Mouse (Mus musculus) colon, adult 2 months (tissue): ENCODE data around the gene Bmp10. TPM values are rescaled to one million over a fixed set of nuclear protein-coding genes. Genes with fewer than 3 reads are reported as not detected.

ENCODE experiments used
- polyA plus RNA-seq: library from polyadenylated mRNA; depleted of rRNA; stranded (reverse); fragments of >200 nt; gene quantifications from 2 replicates; pipeline ENCODE4 v1.2.3, GENCODE M21; 2012; rRNA removed

The Bmp10 gene
- polyA plus RNA-seq = not detected in 2 replicates

DNA sequence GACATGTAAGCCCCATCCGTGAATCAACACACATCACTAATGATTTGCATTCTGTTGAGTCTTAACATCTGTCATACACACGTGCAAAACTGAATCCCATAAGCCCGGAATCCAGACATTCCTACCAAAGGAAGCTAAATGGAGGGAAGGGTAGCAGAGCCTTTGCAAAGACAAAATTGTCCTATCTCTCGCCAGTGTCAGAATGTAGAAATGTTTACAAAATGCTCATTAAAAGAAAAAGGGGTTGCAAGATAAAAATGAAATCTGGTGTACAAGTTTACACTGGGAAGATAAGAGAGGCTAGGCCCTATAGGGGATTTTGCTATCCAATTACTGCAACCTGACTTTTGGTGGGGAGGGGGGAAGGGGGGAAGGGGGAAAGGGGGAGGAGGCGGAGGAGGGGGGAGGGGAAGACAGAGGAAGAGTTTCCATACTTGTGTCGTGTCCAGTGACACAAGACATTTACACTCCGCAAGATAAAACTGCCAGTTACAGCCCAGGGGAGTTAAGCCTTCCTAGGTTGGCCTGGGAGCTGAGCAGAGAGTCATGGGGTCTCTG is at the start of gene Bmp10:
Gene Bmp10, plus strand, starts transcription at position 508 of the 558 bp plus-strand sequence.

DNA sequence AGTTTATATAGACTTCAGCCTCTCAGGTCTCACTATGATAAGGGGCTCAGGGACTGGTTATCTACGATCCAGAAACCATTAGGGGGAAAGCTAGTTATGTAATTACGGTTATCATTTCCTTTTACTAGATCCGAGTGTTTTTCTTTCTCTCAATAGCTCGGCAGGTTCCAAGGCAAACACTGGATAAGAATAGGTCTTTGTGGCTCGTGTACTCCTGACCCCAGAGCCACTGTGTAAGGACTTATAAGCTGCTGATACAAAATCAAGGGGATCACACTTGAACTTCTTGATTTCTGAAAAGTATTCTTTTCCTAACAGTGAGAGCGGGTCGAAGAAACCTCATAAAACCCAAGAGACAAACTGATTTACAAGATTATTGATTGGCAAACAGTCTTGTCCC is 39.9 kb upstream of the Bmp10 start, which contains the start of gene Gkn3:
Gene Gkn3, minus strand, starts transcription at position 59 of the 400 bp plus-strand sequence.

Other genes starting within 250 kb of the Bmp10 start
- gene Antxr1, start 93.2 kb upstream of the Bmp10 start, polyA plus RNA-seq = 7.6 and 7.9 TPM in 2 replicates
- gene Gkn1, start 78.1 kb upstream of the Bmp10 start, polyA plus RNA-seq = not detected in 2 replicates
- gene Gkn2, start 55.6 kb upstream of the Bmp10 start, polyA plus RNA-seq = not detected in 2 replicates
- 0.23 and 0.79 TPM in 2 replicates for gene Gkn3, start 40.1 kb upstream of the Bmp10 start, polyA plus RNA-seq
- 0.82 and 0.87 TPM in 2 replicates for gene Arhgap25, start 104.3 kb downstream of the Bmp10 start, polyA plus RNA-seq
- gene Prokr1, start 161.7 kb downstream of the Bmp10 start, polyA plus RNA-seq = 0.76 and 0.90 TPM in 2 replicates
- gene Aplf, start 243.2 kb downstream of the Bmp10 start, polyA plus RNA-seq = 2.9 and 3.7 TPM in 2 replicates